Mouse (Mus musculus) heart, adult 2 months (tissue): Measurements from ENCODE around the gene Kcnk10.

Experiments used
- CTCF ChIP-seq: fragments of 200-600 bp; IDR thresholded peaks from 2 replicates; pipeline ENCODE4 v1.8.1; 2022; ENCODE audit warnings: antibody characterized with exemption, mild to moderate bottlenecking, moderate library complexity
- POLR2A ChIP-seq: fragments of 200-500 bp; IDR thresholded peaks from 2 replicates; pipeline ENCODE4 v1.6.1; 2011; ENCODE audit warnings: mild to moderate bottlenecking, low read depth, low read length, control low read depth; ENCODE audit not compliant: insufficient read depth

DNA sequence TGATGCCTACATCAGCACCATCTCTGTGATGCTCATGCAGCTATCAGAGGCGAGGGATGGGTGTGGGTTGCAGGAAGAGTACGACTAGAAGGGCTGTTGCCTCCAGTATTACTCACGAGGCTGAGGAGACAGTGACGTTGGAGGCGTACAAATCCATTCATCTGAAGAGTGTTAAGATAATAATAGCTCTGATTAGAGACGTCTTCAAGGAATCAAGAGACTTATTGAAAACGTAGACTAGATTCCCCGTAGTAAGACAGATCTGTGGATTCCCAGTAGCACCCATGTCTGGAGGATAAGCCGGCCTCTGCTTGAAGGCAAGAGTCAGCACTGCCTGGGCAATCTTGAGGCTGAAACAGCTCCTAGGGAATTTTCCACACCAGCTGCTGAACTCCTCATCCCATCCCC is 42.6 kb downstream of the Kcnk10 start:
- TF ChIP-seq CTCF (no peak), POLR2A (no peak)
